Mouse (Mus musculus) megakaryocyte, embryonic 14.5 days (primary cell): ENCODE results near the gene Avpi1. TPM values are rescaled to one million over a fixed set of nuclear protein-coding genes. Genes with fewer than 3 reads are reported as not detected.
"Not testable (repeated sequence)": the region's sequence is repeated elsewhere in the genome, so short reads cannot be mapped to it uniquely, and the experiment has no call there.

ENCODE experiments used
- H3K27me3 ChIP-seq: replicated peaks from 2 replicates; pipeline ENCODE3; 2012; ENCODE audit warnings: inconsistent platforms
- H3K36me3 ChIP-seq: replicated peaks from 2 replicates; pipeline ENCODE3; 2012; ENCODE audit warnings: low read length, inconsistent platforms, mixed read lengths
- H3K4me1 ChIP-seq: 2 replicates; pipeline ENCODE4 v1.6.1; 2012; ENCODE audit warnings: inconsistent platforms
- H3K4me3 ChIP-seq: replicated peaks from 2 replicates; pipeline ENCODE3; 2012; ENCODE audit warnings: moderate library complexity, mild to moderate bottlenecking, inconsistent platforms
- H3K9me3 ChIP-seq: 2 replicates; pipeline ENCODE4 v1.6.1; 2012; ENCODE audit warnings: inconsistent platforms
- FLI1 ChIP-seq: IDR thresholded peaks from 2 replicates; pipeline ENCODE4 v1.6.1; 2012; ENCODE audit warnings: low read length, inconsistent platforms, mixed read lengths
- GATA1 ChIP-seq: IDR thresholded peaks from 3 replicates; pipeline ENCODE4 v1.6.1; 2012; ENCODE audit warnings: mixed read lengths, low read length, inconsistent platforms, borderline replicate concordance
- polyA plus RNA-seq: library from polyadenylated mRNA; stranded (reverse); fragments of >175 nt; gene quantifications from 2 replicates; pipeline ENCODE4 v1.2.3, GENCODE M21; 2012; ENCODE audit warnings: low replicate concordance; ENCODE audit not compliant: insufficient read depth

Avpi1 gene
- polyA plus RNA-seq, 1 experiment = 38.7 TPM

GRCm38 (mm10) chr19:42118596-42118995, 10.3 kb downstream of the Avpi1 start:
- H3K9me3 ChIP-seq = no peaks in the 10 kb centered on the region
- no peaks in the 10 kb centered on the region for H3K27me3 ChIP-seq
- no peak overlapping the region for H3K4me3 ChIP-seq
- TF ChIP-seq GATA1 (no peak), FLI1 (no peak)
- peaks cover 90% of the 10 kb centered on the region for H3K36me3 ChIP-seq
- no peaks in the 10 kb centered on the region for H3K4me1 ChIP-seq

DNA sequence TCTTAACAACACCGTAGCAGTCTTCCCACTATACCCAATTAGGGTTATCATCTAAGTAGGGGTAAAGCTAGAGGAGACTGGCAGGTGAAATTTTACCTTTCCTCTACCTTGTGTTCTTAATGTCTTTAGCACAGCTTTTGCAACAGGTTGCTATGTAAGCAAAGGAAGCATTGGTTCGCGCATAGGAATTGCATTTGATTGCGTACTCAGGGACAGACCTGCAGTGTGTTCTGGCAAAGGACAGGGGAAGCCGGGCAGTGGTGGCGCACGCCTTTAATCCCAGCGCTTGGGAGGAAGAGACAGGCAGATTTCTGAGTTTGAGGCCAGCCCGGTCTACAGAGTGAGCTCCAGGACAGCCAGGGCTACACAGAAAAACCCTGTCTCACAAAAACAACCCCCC, 10.7 kb downstream of the Avpi1 start:
- no peak for TF ChIP-seq GATA1
- no peak for TF ChIP-seq FLI1
- H3K4me1 ChIP-seq = no peaks in the 10 kb centered on the region
- H3K27me3 ChIP-seq = no peaks in the 10 kb centered on the region
- peaks cover 90% of the 10 kb centered on the region for H3K36me3 ChIP-seq
- H3K4me3 ChIP-seq = no peak overlapping the region
- no peaks in the 10 kb centered on the region for H3K9me3 ChIP-seq

DNA sequence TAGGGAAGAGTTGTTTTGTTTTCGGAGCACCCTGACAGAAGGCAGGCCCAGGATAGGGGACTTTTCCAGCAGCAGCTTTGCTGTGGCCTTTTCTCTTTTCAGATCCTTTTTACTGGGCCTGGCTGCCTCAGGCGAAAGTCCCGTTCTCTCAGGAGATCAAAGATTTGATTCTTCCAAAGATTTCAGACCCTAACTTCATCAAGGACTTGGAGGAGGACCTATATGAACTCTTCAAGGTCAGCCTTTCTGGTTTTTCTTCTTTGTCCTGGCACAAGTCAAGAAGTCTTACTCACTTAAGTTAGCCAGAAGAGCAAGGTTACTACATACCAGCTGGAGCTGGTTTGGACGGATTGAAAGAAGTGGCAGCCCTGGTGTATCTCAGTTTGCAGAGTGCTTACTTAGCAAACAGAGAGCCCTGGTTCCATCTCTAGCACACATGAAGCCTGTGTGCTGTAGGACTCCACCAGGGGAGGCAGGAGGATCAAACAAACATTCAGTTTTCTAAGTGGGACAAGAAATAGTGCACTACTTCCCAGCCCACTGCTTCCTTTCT, 13.0 kb downstream of the Avpi1 start:
- Histone ChIP-seq H3K9me3 (no peaks in the 10 kb centered on the region), H3K4me3 (no peak overlapping the region), H3K27me3 (no peaks in the 10 kb centered on the region), H3K36me3 (peaks cover 72% of the 10 kb centered on the region), H3K4me1 (no peaks in the 10 kb centered on the region)
- TF ChIP-seq FLI1 (no peak), GATA1 (no peak)

- no peaks in the 10 kb centered on the region for H3K27me3 ChIP-seq
- peaks cover 59% of the 10 kb centered on the region for H3K36me3 ChIP-seq
- no peak for TF ChIP-seq FLI1
- TF ChIP-seq GATA1 = no peak
- no peaks in the 10 kb centered on the region for H3K9me3 ChIP-seq
- H3K4me3 ChIP-seq = no peak overlapping the region
- H3K4me1 ChIP-seq = peaks cover 4% of the 10 kb centered on the region
Observed at GRCm38 (mm10) chr19:42104681-42105080, 24.2 kb downstream of the Avpi1 start.

DNA sequence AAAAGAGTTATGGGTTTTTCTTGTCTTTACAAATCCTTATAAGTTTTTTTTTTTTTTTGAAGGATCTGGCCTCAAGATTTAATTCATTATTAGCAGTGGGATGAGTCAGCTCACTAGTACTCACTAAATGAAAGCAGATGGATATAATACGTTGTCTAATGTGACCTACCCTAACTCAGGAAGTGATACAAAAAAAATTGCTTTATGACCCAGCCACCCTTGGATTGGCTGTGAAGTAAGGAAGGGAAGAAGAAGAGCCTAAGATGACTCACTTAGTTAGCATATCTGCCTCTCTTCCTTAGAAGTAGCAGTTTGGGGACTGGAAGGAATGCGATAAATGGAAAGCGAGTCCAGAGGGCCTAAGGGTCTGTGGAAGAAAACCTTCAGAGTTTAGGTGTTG, 29.5 kb downstream of the Avpi1 start:
- Histone ChIP-seq H3K36me3 (peaks cover 43% of the 10 kb centered on the region), H3K4me3 (no peak overlapping the region)

GRCm38 (mm10) chr19:42090637-42091141, 38.2 kb downstream of the Avpi1 start:
- H3K36me3 ChIP-seq = peaks cover 23% of the 10 kb centered on the region
- no peaks in the 10 kb centered on the region for H3K27me3 ChIP-seq
- H3K4me1 ChIP-seq = peaks cover 47% of the 10 kb centered on the region
- no peak for TF ChIP-seq FLI1
- no peak for TF ChIP-seq GATA1
- H3K9me3 ChIP-seq = no peaks in the 10 kb centered on the region
- H3K4me3 ChIP-seq = peak overlapping the region; percentile 97

More for the DNA sequence above, 29.5 kb downstream of the Avpi1 start:
- Histone ChIP-seq H3K9me3 (no peaks in the 10 kb centered on the region), H3K27me3 (no peaks in the 10 kb centered on the region), H3K4me1 (peaks cover 25% of the 10 kb centered on the region)
- TF ChIP-seq GATA1 (no peak), FLI1 (no peak)

DNA sequence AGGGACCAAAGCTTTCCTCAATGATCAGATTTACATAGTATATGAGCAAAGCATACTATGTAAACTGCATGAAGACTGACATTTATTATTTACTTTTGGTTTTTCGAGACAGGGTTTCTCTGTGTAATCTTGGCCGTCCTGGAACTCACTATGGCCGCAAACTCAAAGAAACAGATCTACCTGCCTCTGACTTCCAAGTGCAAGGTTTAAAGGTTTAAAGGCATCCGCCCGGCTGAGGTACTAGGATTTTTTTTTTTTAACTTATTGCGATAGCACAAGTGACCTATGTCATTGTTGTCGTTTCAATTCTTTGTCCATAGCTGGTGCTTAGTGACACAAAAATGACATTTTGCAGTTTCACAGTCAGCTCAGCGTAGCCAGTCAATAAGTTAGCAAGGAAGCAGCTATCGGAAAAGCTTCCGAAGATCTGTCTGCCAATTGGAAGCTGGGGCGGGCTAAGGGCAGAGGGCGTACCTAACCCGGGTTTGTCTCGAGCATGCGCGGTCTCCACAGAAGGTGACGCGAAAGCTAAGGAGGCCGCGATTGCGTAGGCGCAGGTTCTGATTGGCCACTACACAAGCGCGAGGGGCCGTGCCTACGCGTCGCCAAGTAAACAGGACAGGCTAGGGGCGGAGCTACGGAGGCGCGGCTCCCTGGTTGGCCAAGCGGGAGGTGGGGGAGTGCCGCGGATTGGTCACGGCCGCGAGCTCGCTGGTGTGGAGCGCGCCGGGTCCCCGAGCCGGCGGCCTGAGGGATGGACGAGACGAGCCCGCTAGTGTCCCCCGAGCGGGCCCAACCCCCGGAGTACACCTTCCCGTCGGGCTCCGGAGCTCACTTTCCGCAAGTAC, 38.9 kb downstream of the Avpi1 start, which contains the start of gene Pi4k2a:
Pi4k2a (plus strand) TSS at position 723 of the 848 bp plus-strand sequence.
- H3K9me3 ChIP-seq = no peaks in the 10 kb centered on the region
- peaks cover 19% of the 10 kb centered on the region for H3K36me3 ChIP-seq
- H3K27me3 ChIP-seq = no peaks in the 10 kb centered on the region
- peak within 1 kb of the TSS; percentile 97 for H3K4me3 ChIP-seq
- peaks cover 50% of the 10 kb centered on the region for H3K4me1 ChIP-seq
- no peak for TF ChIP-seq FLI1
- TF ChIP-seq GATA1 = 0 out of 3 replicates have a peak, but pooled peaks have one; percentile 5

DNA sequence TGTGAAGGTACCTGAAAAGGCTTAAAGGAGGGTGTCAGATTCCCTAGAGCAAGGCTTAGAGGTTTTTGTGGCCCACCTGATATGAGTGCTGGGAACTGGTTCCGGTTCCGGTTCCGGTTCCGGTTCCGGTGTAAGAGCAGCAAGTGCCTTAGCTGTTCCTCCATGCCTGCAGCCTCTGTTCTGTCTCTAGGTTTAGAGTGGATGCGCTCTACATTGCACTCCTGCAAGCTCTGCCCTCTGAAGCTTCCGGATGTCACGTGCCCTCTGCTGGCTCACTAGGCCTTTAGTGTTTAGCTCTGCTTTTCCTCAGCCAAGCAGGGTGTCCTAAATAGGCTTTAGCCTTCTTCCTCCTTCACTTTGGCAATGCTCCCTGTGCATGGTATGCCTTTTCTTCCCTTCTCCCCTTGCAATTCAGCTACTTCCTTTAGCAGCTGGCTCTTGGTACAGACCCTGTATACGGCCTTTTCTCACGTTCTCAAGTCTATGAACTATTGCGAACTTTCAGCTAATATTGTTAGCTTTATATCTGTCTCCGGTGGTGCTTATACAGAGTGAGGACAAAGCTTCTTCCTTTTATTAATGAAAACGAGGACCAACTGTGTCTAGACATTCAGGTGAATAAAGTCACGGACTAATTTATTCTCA, 39.6 kb downstream of the Avpi1 start:
- Histone ChIP-seq H3K36me3 (peaks cover 13% of the 10 kb centered on the region), H3K9me3 (no peaks in the 10 kb centered on the region), H3K27me3 (no peaks in the 10 kb centered on the region), H3K4me1 (peaks cover 50% of the 10 kb centered on the region), H3K4me3 (peak overlapping the region; percentile 97)
- TF ChIP-seq GATA1 (no peak), FLI1 (peak; percentile 36; the same call in 1 of the 2 replicates)

- Histone ChIP-seq H3K4me3 (peak within 1 kb of the TSS; percentile 94), H3K36me3 (no peaks in the 10 kb centered on the region), H3K27me3 (no peaks in the 10 kb centered on the region), H3K4me1 (peaks cover 31% of the 10 kb centered on the region), H3K9me3 (no peaks in the 10 kb centered on the region)
- TF ChIP-seq FLI1 (no peak), GATA1 (no peak)
Observed at GRCm38 (mm10) chr19:42086166-42086565, 42.7 kb downstream of the Avpi1 start, which contains the start of gene Morn4. Gene Morn4 (minus strand): TSS chr19:42086357.

- H3K9me3 ChIP-seq = no peaks in the 10 kb centered on the region
- TF ChIP-seq GATA1 (no peak), FLI1 (no peak)
- peak overlapping the region; percentile 94 for H3K4me3 ChIP-seq
- H3K27me3 ChIP-seq = no peaks in the 10 kb centered on the region
- H3K36me3 ChIP-seq = no peaks in the 10 kb centered on the region
- H3K4me1 ChIP-seq = peaks cover 31% of the 10 kb centered on the region
Observed at GRCm38 (mm10) chr19:42085690-42086089, 43.2 kb downstream of the Avpi1 start.

DNA sequence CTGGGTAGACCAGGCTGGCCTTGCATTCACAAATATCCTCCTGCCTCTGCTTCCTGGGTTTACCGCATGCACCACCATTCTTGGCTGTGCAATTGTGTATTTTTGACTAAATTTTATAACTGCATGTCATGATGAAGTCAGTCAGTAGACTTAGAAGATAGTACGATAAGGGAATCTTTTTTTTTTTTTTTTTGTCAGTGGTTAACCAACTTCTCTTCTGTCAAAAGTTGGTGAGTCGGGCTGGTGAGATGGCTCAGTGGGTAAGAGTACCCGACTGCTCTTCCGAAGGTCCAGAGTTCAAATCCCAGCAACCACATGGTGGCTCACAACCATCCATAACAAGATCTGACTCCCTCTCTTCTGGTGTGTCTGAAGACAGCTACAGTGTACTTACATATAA, 47.2 kb downstream of the Avpi1 start:
- H3K4me3 ChIP-seq, H3K27me3 ChIP-seq, H3K36me3 ChIP-seq, H3K9me3 ChIP-seq: not testable (repeated sequence)
- peaks cover 33% of the 10 kb centered on the region for H3K4me1 ChIP-seq
